Mouse (Mus musculus) brain, embryonic 14.5 days (tissue): ENCODE results near the gene Serpine1.

ENCODE experiments used
- CTCF ChIP-seq: fragments of 200-500 bp; IDR thresholded peaks from 2 replicates; pipeline ENCODE4 v1.5.1; 2012; ENCODE audit warnings: inconsistent platforms, mild to moderate bottlenecking, moderate library complexity, borderline replicate concordance; ENCODE audit not compliant: insufficient read depth, insufficient read length; ENCODE audit errors: extremely low read depth
- POLR2A ChIP-seq: fragments of 200-500 bp; IDR thresholded peaks from 2 replicates; pipeline ENCODE4 v1.6.1; 2012; ENCODE audit warnings: mild to moderate bottlenecking, inconsistent platforms, borderline replicate concordance; ENCODE audit not compliant: poor library complexity, insufficient read depth, insufficient read length, severe bottlenecking; ENCODE audit errors: extremely low read depth

GRCm38 (mm10) chr5:137062601-137063000 is 9.5 kb downstream of the Serpine1 start:
- no peak for TF ChIP-seq CTCF
- TF ChIP-seq POLR2A = no peak
